Mouse (Mus musculus): ENCODE results near the gene Glis3. TPM values are rescaled to one million over a fixed set of nuclear protein-coding genes. Genes with fewer than 3 reads are reported as not detected.

The Glis3 gene
- total RNA-seq, 1 experiment, result 3.3 TPM

GRCm38 (mm10) chr19:28366766-28367165 is 313.1 kb downstream of the Glis3 start:
- Histone ChIP-seq H3K27ac (ENCODE audit: insufficient read depth, low read depth, low read length, poor library complexity, severe bottlenecking) (no peak overlapping the region), H3K4me3 (ENCODE audit: insufficient read depth in 1 of 2, low read depth in 1 of 2, low read length in 2 of 2, poor library complexity in 1 of 2, severe bottlenecking in 1 of 2) (no peak overlapping the region), H3K9me3 (ENCODE audit: control insufficient read depth, insufficient read depth, low read depth, low read length) (no peaks in the 10 kb centered on the region), H3K4me1 (ENCODE audit: control insufficient read depth in 2 of 2, insufficient read depth in 2 of 2, low read length in 2 of 2, poor library complexity in 1 of 2) (no peaks in the 10 kb centered on the region; a peak in 1 of 4 replicates), H3K9ac (ENCODE audit: insufficient read depth, low read depth, low read length, poor library complexity, severe bottlenecking) (no peak overlapping the region), H3K36me3 (ENCODE audit: control insufficient read depth, insufficient read depth, low read length, poor library complexity, severe bottlenecking) (no peaks in the 10 kb centered on the region)
- in situ Hi-C loops (cut with MboI; ENCODE audit: low sequenced_read_pairs in 2 of 2, unreplicated experiment in 2 of 2), result loop anchor here in 1 of 2 experiments (25.0 kb wide), 1 partner anchor 204 kb away; no protein-coding TSS in a partner anchor
- DNase-seq (ENCODE audit: low read depth, low spot score), result no peak
- TF ChIP-seq ZC3H11A (IDR thresholded peaks at IDR 0.05; ENCODE audit: borderline replicate concordance, low read depth, low read length) (no peak), HCFC1 (IDR thresholded peaks at IDR 0.05; ENCODE audit: borderline replicate concordance, insufficient read depth, low read length) (no peak), MAFK (IDR thresholded peaks at IDR 0.05; ENCODE audit: insufficient read depth, low read depth, low read length) (no peak), ZNF384 (IDR thresholded peaks at IDR 0.05; ENCODE audit: low read depth, low read length) (no peak), CHD2 (IDR thresholded peaks at IDR 0.05; ENCODE audit: low read depth, low read length) (no peak)

GRCm38 (mm10) chr19:28365897-28366296 is 314.0 kb downstream of the Glis3 start:
- TF ChIP-seq MAFK (IDR thresholded peaks at IDR 0.05; ENCODE audit: insufficient read depth, low read depth, low read length) (no peak), ZC3H11A (IDR thresholded peaks at IDR 0.05; ENCODE audit: borderline replicate concordance, low read depth, low read length) (peak; percentile 42; the same call in 1 of the 2 replicates), HCFC1 (IDR thresholded peaks at IDR 0.05; ENCODE audit: borderline replicate concordance, insufficient read depth, low read length) (no peak)
- H3K4me3 ChIP-seq (ENCODE audit: insufficient read depth in 1 of 2, low read depth in 1 of 2, low read length in 2 of 2, poor library complexity in 1 of 2, severe bottlenecking in 1 of 2), result no peak overlapping the region
- H3K4me1 ChIP-seq (ENCODE audit: control insufficient read depth in 2 of 2, insufficient read depth in 2 of 2, low read length in 2 of 2, poor library complexity in 1 of 2), result no peaks in the 10 kb centered on the region; a peak in 1 of 4 replicates
- in situ Hi-C loops (cut with MboI; ENCODE audit: low sequenced_read_pairs in 2 of 2, unreplicated experiment in 2 of 2), result loop anchor here in 1 of 2 experiments (25.0 kb wide), 1 partner anchor 204 kb away; no protein-coding TSS in a partner anchor
- no peaks in the 10 kb centered on the region for H3K36me3 ChIP-seq (ENCODE audit: control insufficient read depth, insufficient read depth, low read length, poor library complexity, severe bottlenecking)
- H3K9me3 ChIP-seq (ENCODE audit: control insufficient read depth, insufficient read depth, low read depth, low read length), result no peaks in the 10 kb centered on the region
- DNase-seq (ENCODE audit: low read depth, low spot score), result peak; percentile 69
- no peak overlapping the region for H3K27ac ChIP-seq (ENCODE audit: insufficient read depth, low read depth, low read length, poor library complexity, severe bottlenecking)
- H3K9ac ChIP-seq (ENCODE audit: insufficient read depth, low read depth, low read length, poor library complexity, severe bottlenecking), result no peak overlapping the region

GRCm38 (mm10) chr19:28360884-28361283 is 319.0 kb downstream of the Glis3 start:
- Histone ChIP-seq H3K9me3 (ENCODE audit: control insufficient read depth, insufficient read depth, low read depth, low read length) (no peaks in the 10 kb centered on the region), H3K4me3 (ENCODE audit: insufficient read depth in 1 of 2, low read depth in 1 of 2, low read length in 2 of 2, poor library complexity in 1 of 2, severe bottlenecking in 1 of 2) (no peak overlapping the region), H3K27ac (ENCODE audit: insufficient read depth, low read depth, low read length, poor library complexity, severe bottlenecking) (no peak overlapping the region), H3K4me1 (ENCODE audit: control insufficient read depth in 2 of 2, insufficient read depth in 2 of 2, low read length in 2 of 2, poor library complexity in 1 of 2) (no peaks in the 10 kb centered on the region), H3K36me3 (ENCODE audit: control insufficient read depth, insufficient read depth, low read length, poor library complexity, severe bottlenecking) (no peaks in the 10 kb centered on the region), H3K9ac (ENCODE audit: insufficient read depth, low read depth, low read length, poor library complexity, severe bottlenecking) (no peak overlapping the region)
- in situ Hi-C loops (cut with MboI; ENCODE audit: low sequenced_read_pairs in 2 of 2, unreplicated experiment in 2 of 2), result loop anchor here in 1 of 2 experiments (25.0 kb wide), 1 partner anchor 199 kb away; no protein-coding TSS in a partner anchor
- DNase-seq (ENCODE audit: low read depth, low spot score), result no peak
- TF ChIP-seq ZNF384 (IDR thresholded peaks at IDR 0.05; ENCODE audit: low read depth, low read length) (no peak), CHD2 (IDR thresholded peaks at IDR 0.05; ENCODE audit: low read depth, low read length) (no peak), MAFK (IDR thresholded peaks at IDR 0.05; ENCODE audit: insufficient read depth, low read depth, low read length) (no peak), HCFC1 (IDR thresholded peaks at IDR 0.05; ENCODE audit: borderline replicate concordance, insufficient read depth, low read length) (no peak), ZC3H11A (IDR thresholded peaks at IDR 0.05; ENCODE audit: borderline replicate concordance, low read depth, low read length) (no peak)

GRCm38 (mm10) chr19:28357595-28357994 is 322.3 kb downstream of the Glis3 start:
- H3K9me3 ChIP-seq (ENCODE audit: control insufficient read depth, insufficient read depth, low read depth, low read length), result no peaks in the 10 kb centered on the region
- H3K4me1 ChIP-seq (ENCODE audit: control insufficient read depth in 2 of 2, insufficient read depth in 2 of 2, low read length in 2 of 2, poor library complexity in 1 of 2), result no peaks in the 10 kb centered on the region
- in situ Hi-C loops (cut with MboI; ENCODE audit: low sequenced_read_pairs in 2 of 2, unreplicated experiment in 2 of 2), result loop anchor here in 1 of 2 experiments (25.0 kb wide), 1 partner anchor 195 kb away; no protein-coding TSS in a partner anchor
- DNase-seq (ENCODE audit: low read depth, low spot score), result no peak
- no peak overlapping the region for H3K9ac ChIP-seq (ENCODE audit: insufficient read depth, low read depth, low read length, poor library complexity, severe bottlenecking)
- TF ChIP-seq CHD2 (IDR thresholded peaks at IDR 0.05; ENCODE audit: low read depth, low read length) (no peak), HCFC1 (IDR thresholded peaks at IDR 0.05; ENCODE audit: borderline replicate concordance, insufficient read depth, low read length) (no peak), ZNF384 (IDR thresholded peaks at IDR 0.05; ENCODE audit: low read depth, low read length) (no peak), MAFK (IDR thresholded peaks at IDR 0.05; ENCODE audit: insufficient read depth, low read depth, low read length) (no peak), ZC3H11A (IDR thresholded peaks at IDR 0.05; ENCODE audit: borderline replicate concordance, low read depth, low read length) (no peak)
- no peak overlapping the region for H3K4me3 ChIP-seq (ENCODE audit: insufficient read depth in 1 of 2, low read depth in 1 of 2, low read length in 2 of 2, poor library complexity in 1 of 2, severe bottlenecking in 1 of 2)
- H3K27ac ChIP-seq (ENCODE audit: insufficient read depth, low read depth, low read length, poor library complexity, severe bottlenecking), result no peak overlapping the region
- no peaks in the 10 kb centered on the region for H3K36me3 ChIP-seq (ENCODE audit: control insufficient read depth, insufficient read depth, low read length, poor library complexity, severe bottlenecking)

Data from ES-E14 (cell line).